Mouse (Mus musculus) heart, postnatal 10 days (tissue): ENCODE data around the gene Gm21973. TPM values are rescaled to one million over a fixed set of nuclear protein-coding genes. Genes with fewer than 3 reads are reported as not detected.
A peak's percentile ranks its signal among the peaks of the same experiment; 100 is the strongest.

Experiments used
- DNase-seq, 2 experiments: peaks; one replicate each; pipeline ENCODE4 v3.0.0; 2021
- intact Hi-C: fragments of 180-260 bp; cut with DNase I; formaldehyde crosslinking; loops from one replicate; pipeline ENCODE4 v1.15.1; 2025
- total RNA-seq, 2 experiments: library from RNA; stranded (reverse); gene quantifications; 2 replicates each; pipeline ENCODE4 v1.2.3; 2021

The Gm21973 gene
- total RNA-seq, 2 experiments from 2014 or later = not detected

- intact Hi-C loops = no loop called here
These were observed 62.1 kb downstream of the Gm21973 start for GRCm38 (mm10) chr15:10387263-10387662.

GRCm38 (mm10) chr15:10399795-10400194, 74.6 kb downstream of the Gm21973 start:
- intact Hi-C loops = no loop called here
- no peak for DNase-seq

More at GRCm38 (mm10) chr15:10387263-10387662, 62.1 kb downstream of the Gm21973 start:
- no peak for DNase-seq

- DNase-seq = peak; percentile 6 to 7
- intact Hi-C loops = no loop called here
These were observed 75.2 kb downstream of the Gm21973 start for GRCm38 (mm10) chr15:10400415-10400814.

GRCm38 (mm10) chr15:10409842-10410241, 84.7 kb downstream of the Gm21973 start:
- no peak for DNase-seq
- intact Hi-C loops = no loop called here

- DNase-seq = no peak
- intact Hi-C loops = no loop called here
These were observed 85.7 kb downstream of the Gm21973 start for GRCm38 (mm10) chr15:10410881-10411280.

- intact Hi-C loops = no loop called here
- no peak for DNase-seq
These were observed 88.5 kb downstream of the Gm21973 start for GRCm38 (mm10) chr15:10413656-10414055.

GRCm38 (mm10) chr15:10421138-10421784, 96.1 kb downstream of the Gm21973 start:
- no peak for DNase-seq
- intact Hi-C loops = no loop called here

GRCm38 (mm10) chr15:10421785-10422144, 96.6 kb downstream of the Gm21973 start:
- DNase-seq = no peak
- intact Hi-C loops = no loop called here

Other genes with a start within 250 kb of the Gm21973 start
- gene Prlr, start 148.1 kb upstream of the Gm21973 start, total RNA-seq = 1 to 10 TPM; 1.4 to 2.0 TPM
- not detected for gene Agxt2, start 33.2 kb downstream of the Gm21973 start, total RNA-seq
- 10 to 100 TPM; 18.7 to 21.6 TPM for gene Dnajc21, start 145.1 kb downstream of the Gm21973 start, total RNA-seq
- gene Brix1, start 160.6 kb downstream of the Gm21973 start, total RNA-seq = 10 to 100 TPM; 23.3 to 25.3 TPM
- 1 to 10 TPM; 6.6 to 8.9 TPM for gene Rad1, start 160.6 kb downstream of the Gm21973 start, total RNA-seq
- not detected for gene Ttc23l, start 233.3 kb downstream of the Gm21973 start, total RNA-seq